Mouse (Mus musculus) lung, adult 2 months (tissue): ENCODE measurements around the gene Kctd20.

Source experiments
- CTCF ChIP-seq: fragments of 200-500 bp; IDR thresholded peaks from 2 replicates; pipeline ENCODE4 v1.5.1; 2011; ENCODE audit warnings: mild to moderate bottlenecking, low read length, control low read depth; ENCODE audit not compliant: insufficient read depth
- POLR2A ChIP-seq: fragments of 200-500 bp; IDR thresholded peaks from 2 replicates; pipeline ENCODE4 v1.6.1; 2011; ENCODE audit warnings: low read depth, mild to moderate bottlenecking, control low read depth, low read length, borderline replicate concordance; ENCODE audit errors: extremely low read depth

- TF ChIP-seq CTCF (no peak), POLR2A (no peak)
These were observed 55.1 kb downstream of the Kctd20 start for GRCm38 (mm10) chr17:29006812-29007211.
